Mouse (Mus musculus): Measurements from ENCODE around the gene Ensa.

DNA sequence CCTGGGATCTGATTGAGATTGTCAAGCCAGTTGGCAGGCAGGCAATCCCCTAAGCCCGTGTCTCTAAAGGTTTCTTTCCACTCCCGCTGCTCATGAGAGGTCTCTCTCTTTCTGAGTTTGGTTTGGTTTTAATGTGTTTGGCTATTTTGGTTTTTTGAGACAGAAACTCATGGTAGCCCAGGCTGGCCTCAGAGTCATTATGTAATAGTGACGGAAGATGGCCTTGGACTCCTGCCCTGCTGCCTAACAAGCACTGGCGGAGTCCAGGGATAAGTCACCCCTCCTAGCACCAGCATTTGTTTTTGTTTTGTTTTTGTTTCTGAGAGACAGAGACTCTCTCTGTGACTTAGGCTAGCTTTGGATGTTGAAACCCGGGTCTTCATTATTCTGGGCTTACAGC is 30.6 kb downstream of the Ensa start:
- TF ChIP-seq POLR2A (IDR thresholded peaks at IDR 0.05; ENCODE audit: low read depth, low read length) (no peak), CTCF (conservative IDR thresholded peaks at IDR 0.05; ENCODE audit: insufficient read depth, insufficient read length, low read depth, low read length) (no peak)

All from kidney, adult 2 months (tissue).